Mouse (Mus musculus) midbrain, embryonic 10.5 days (tissue): Measurements from ENCODE around the gene Avp. TPM values are rescaled to one million over a fixed set of nuclear protein-coding genes. Genes with fewer than 3 reads are reported as not detected.

Experiments used
- microRNA-seq: library from miRNA; unstranded; fragments of <30 nt; microRNA quantifications from one replicate; pipeline ENCODE4, GENCODE M21; 2017
- polyA plus RNA-seq: library from polyadenylated mRNA; unstranded; fragments of >200 nt; fragmentation: Nextera tagmentation; extraction: Ambion mirVana; gene quantifications from 2 replicates; pipeline ENCODE4 v1.2.1, GENCODE M21; 2016

The Avp gene
- polyA plus RNA-seq, 1 experiment from 2014 or later = not detected

Small RNAs within 50 kb of the gene (microRNA-seq; reads per million reads assigned to microRNA genes)
- not detected for gene Gm23876

Other genes with a start within 250 kb of the Avp start
- gene Cpxm1, start 185.0 kb downstream of the Avp start, polyA plus RNA-seq = 40.7 and 47.3 TPM in 2 replicates
- not detected in 2 replicates for gene Gm28372, start 177.3 kb downstream of the Avp start, polyA plus RNA-seq
- 0.40 TPM in 1 of 2 replicates, not detected in the other for gene 1700020A23Rik, start 177.3 kb downstream of the Avp start, polyA plus RNA-seq
- 0.12 TPM in 1 of 2 replicates, not detected in the other for gene Tmem239, start 176.1 kb downstream of the Avp start, polyA plus RNA-seq
- gene Vps16, start 158.2 kb downstream of the Avp start, polyA plus RNA-seq = 117 and 126 TPM in 2 replicates
- 13.9 and 14.4 TPM in 2 replicates for gene Pced1a, start 157.9 kb downstream of the Avp start, polyA plus RNA-seq
- gene Ptpra, start 132.3 kb downstream of the Avp start, polyA plus RNA-seq = 88.2 and 91.8 TPM in 2 replicates
- gene Mrps26, start 18.8 kb downstream of the Avp start, polyA plus RNA-seq = 84.8 and 89.0 TPM in 2 replicates
- gene Oxt, start 6.4 kb downstream of the Avp start, polyA plus RNA-seq = not detected in 2 replicates
- 21.7 and 22.4 TPM in 2 replicates for gene Fastkd5, start 47.5 kb upstream of the Avp start, polyA plus RNA-seq
- 20.3 and 21.5 TPM in 2 replicates for gene Ubox5, start 47.5 kb upstream of the Avp start, polyA plus RNA-seq
- gene Lzts3, start 60.2 kb upstream of the Avp start, polyA plus RNA-seq = 4.0 and 5.1 TPM in 2 replicates
- 40.6 and 45.6 TPM in 2 replicates for gene Ddrgk1, start 82.1 kb upstream of the Avp start, polyA plus RNA-seq
- gene Itpa, start 85.1 kb upstream of the Avp start, polyA plus RNA-seq = 153 and 161 TPM in 2 replicates
- gene Slc4a11, start 115.0 kb upstream of the Avp start, polyA plus RNA-seq = 0.31 and 0.57 TPM in 2 replicates